Mouse (Mus musculus) neural tube, postnatal 0 days (tissue): Measurements from ENCODE around the gene Cyp3a25. TPM values are rescaled to one million over a fixed set of nuclear protein-coding genes. Genes with fewer than 3 reads are reported as not detected.

Experiments used
- polyA plus RNA-seq: library from polyadenylated mRNA; unstranded; fragments of >200 nt; fragmentation: Nextera tagmentation; extraction: Ambion mirVana; gene quantifications from 2 replicates; pipeline ENCODE4 v1.2.1, GENCODE M21; 2015

The Cyp3a25 gene
- not detected in 2 replicates for polyA plus RNA-seq

GRCm38 (mm10) chr5:146009509-146009908, at the start of gene Cyp3a25:
Gene Cyp3a25, minus strand, starts transcription at chr5:146009618.

Other genes with a start within 250 kb of the Cyp3a25 start
- not detected in 2 replicates for gene Cyp3a44, start 203.7 kb downstream of the Cyp3a25 start, polyA plus RNA-seq
- gene Cyp3a11, start 129.7 kb downstream of the Cyp3a25 start, polyA plus RNA-seq: not detected in 2 replicates
- gene Cyp3a59, start 69.6 kb upstream of the Cyp3a25 start, polyA plus RNA-seq: not detected in 2 replicates
- gene Gm5565, start 150.9 kb upstream of the Cyp3a25 start, polyA plus RNA-seq: not detected in 2 replicates
- gene Gm6309, start 161.1 kb upstream of the Cyp3a25 start, polyA plus RNA-seq: not detected in 2 replicates
- not detected in 2 replicates for gene 1700001J03Rik, start 175.7 kb upstream of the Cyp3a25 start, polyA plus RNA-seq
- 22.1 and 23.5 TPM in 2 replicates for gene Rnf6, start 211.9 kb upstream of the Cyp3a25 start, polyA plus RNA-seq
- 17.6 and 18.1 TPM in 2 replicates for gene Cdk8, start 221.6 kb upstream of the Cyp3a25 start, polyA plus RNA-seq